Mouse (Mus musculus) heart, embryonic 11.5 days (tissue): ENCODE data around the gene Tmem98. TPM values are rescaled to one million over a fixed set of nuclear protein-coding genes. Genes with fewer than 3 reads are reported as not detected.

Experiments
- ATAC-seq: fragments of 200-750 bp; cut with Nextera tagmentation; replicated peaks from 2 replicates; pipeline ENCODE4 v1.8.0; 2017; ENCODE audit warnings: moderate library complexity; ENCODE audit not compliant: insufficient number of reproducible peaks, low FRiP score, low TSS enrichment
- H3K27ac ChIP-seq: fragments of 300-500 bp; sonication (generic); 2 replicates; pipeline ENCODE4 v1.5.1; 2014; ENCODE audit warnings: mild to moderate bottlenecking, low read depth, low read length
- H3K27me3 ChIP-seq: fragments of 300-500 bp; sonication (generic); 2 replicates; pipeline ENCODE4 v1.6.1; 2014; ENCODE audit warnings: mild to moderate bottlenecking, low read length, mixed read lengths; ENCODE audit not compliant: control insufficient read depth, insufficient read depth
- H3K36me3 ChIP-seq: fragments of 300-500 bp; sonication (generic); 2 replicates; pipeline ENCODE4 v1.6.1; 2014; ENCODE audit warnings: mild to moderate bottlenecking, low read length, moderate library complexity, mixed read lengths; ENCODE audit not compliant: control insufficient read depth, insufficient read depth
- H3K4me1 ChIP-seq: fragments of 300-500 bp; sonication (generic); 2 replicates; pipeline ENCODE4 v1.6.1; 2014; ENCODE audit warnings: low read length; ENCODE audit not compliant: control insufficient read depth, insufficient read depth
- H3K4me2 ChIP-seq: fragments of 300-500 bp; sonication (generic); 2 replicates; pipeline ENCODE4 v1.6.1; 2014; ENCODE audit warnings: mild to moderate bottlenecking, moderate library complexity
- H3K4me3 ChIP-seq: fragments of 300-500 bp; sonication (generic); 2 replicates; pipeline ENCODE4 v1.5.1; 2014; ENCODE audit warnings: low read depth, low read length
- H3K9ac ChIP-seq: fragments of 300-500 bp; sonication (generic); 2 replicates; pipeline ENCODE4 v1.6.1; 2014; ENCODE audit warnings: mild to moderate bottlenecking, low read depth, low read length, moderate library complexity
- H3K9me3 ChIP-seq: fragments of 300-500 bp; sonication (generic); replicated peaks from 2 replicates; pipeline ENCODE4 v1.6.1; 2016; ENCODE audit warnings: low read length; ENCODE audit not compliant: control insufficient read depth
- WGBS: fragments of 180-500 bp; shearing (Covaris S2); extraction: QIAGEN DNeasy Blood & Tissue Kit; methylation state at CpG from one replicate; pipeline ENCODE4 v1.1.7; 2014; ENCODE audit not compliant: insufficient replicate concordance; 5-methylcytosine and 5-hydroxymethylcytosine counted together
- polyA plus RNA-seq: library from polyadenylated mRNA; unstranded; fragments of >200 nt; fragmentation: Nextera tagmentation; extraction: Ambion mirVana; gene quantifications from 2 replicates; pipeline ENCODE4 v1.2.1, GENCODE M21; 2014

The Tmem98 gene
- polyA plus RNA-seq, 1 experiment from 2014 or later, result 116 TPM

DNA sequence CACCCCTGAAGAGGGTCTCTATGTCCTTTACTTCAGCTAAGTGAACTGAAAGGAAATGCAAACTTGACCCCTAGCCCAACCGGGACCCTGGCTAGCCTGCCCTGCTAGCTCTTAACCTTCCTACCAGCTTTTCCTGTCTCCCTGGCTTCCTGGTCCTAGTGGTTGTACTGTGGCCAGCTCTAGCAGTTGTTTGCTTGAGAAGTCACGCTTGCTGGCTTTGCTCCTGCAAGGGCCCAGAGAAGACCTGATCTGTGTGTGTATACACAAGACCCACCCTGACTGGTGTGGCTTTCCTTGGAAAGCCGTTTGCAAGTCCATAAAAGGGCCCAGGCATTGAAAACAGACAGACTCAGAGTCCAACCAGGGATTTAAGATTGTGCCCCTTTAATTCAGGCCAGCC lies 7.3 kb upstream of the Tmem98 start:
- Histone ChIP-seq H3K4me1 (no peaks in the 10 kb centered on the region), H3K4me2 (no peak overlapping the region), H3K4me3 (no peak overlapping the region), H3K9ac (no peak overlapping the region), H3K27me3 (no peaks in the 10 kb centered on the region), H3K36me3 (no peaks in the 10 kb centered on the region), H3K27ac (no peak overlapping the region), H3K9me3 (no peaks in the 10 kb centered on the region)
- ATAC-seq, result no peak
- 44% methylated on average over 3 of the region's 3 CpGs for WGBS

DNA sequence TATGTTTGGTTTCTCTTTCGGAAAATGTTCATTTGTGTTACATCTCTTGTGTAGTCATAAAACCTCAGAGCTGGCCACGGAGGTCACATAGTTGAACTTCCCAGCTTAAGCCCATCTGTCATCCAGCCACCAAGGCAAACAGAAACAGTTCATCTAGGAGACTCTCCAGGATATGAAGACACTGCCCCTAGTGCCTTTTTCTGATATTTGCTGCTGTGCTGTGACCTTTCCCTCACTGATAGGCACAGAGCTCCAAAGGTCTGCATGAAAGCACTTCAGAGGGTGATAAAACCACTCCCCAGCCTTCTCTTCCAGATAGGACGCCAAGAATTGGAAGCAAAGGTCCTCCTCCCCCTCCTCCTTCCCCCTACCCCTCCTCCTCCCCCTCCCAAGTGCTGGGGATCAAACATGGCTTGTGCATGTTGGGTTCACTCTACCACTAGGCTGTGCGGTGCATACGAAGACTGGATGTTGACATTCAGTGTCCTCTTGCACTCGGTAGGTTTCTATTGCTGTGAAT lies 1.4 kb upstream of the Tmem98 start:
- Histone ChIP-seq H3K9me3 (no peaks in the 10 kb centered on the region), H3K27me3 (no peaks in the 10 kb centered on the region), H3K4me1 (peaks cover 10% of the 10 kb centered on the region), H3K36me3 (no peaks in the 10 kb centered on the region), H3K4me2 (no peak overlapping the region), H3K4me3 (no peak overlapping the region), H3K27ac (no peak overlapping the region), H3K9ac (no peak overlapping the region)
- WGBS, result 61% methylated on average over 6 of the region's 6 CpGs
- no peak for ATAC-seq

DNA sequence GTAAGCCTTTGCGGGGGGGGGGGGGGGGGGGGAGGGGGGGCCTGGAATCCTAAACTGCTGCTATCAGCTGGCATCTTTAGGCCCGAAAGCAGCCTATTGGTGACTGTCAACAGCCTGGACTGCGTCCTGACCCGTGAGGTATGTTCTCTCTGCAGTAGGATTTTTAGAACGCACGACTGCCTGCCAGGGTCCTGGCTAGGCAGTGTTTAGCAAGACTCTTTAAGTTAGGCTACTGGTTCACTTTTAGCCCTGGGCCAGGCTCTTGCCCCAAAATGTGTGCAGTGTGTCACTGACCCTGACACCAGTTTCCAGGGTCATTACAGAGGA lies 346 bp upstream of the Tmem98 start:
- ATAC-seq, result no peak; the same call in 1 of the 2 replicates
- WGBS, result 14% methylated on average over 5 of the region's 6 CpGs
- H3K36me3 ChIP-seq, result no peaks in the 10 kb centered on the region
- H3K9ac ChIP-seq, result peak overlapping the region; percentile 71
- peak overlapping the region; percentile 83 for H3K27ac ChIP-seq
- peaks cover 10% of the 10 kb centered on the region for H3K4me1 ChIP-seq
- H3K4me2 ChIP-seq, result peak overlapping the region; percentile 78
- peak overlapping the region; percentile 47 for H3K4me3 ChIP-seq
- no peaks in the 10 kb centered on the region for H3K27me3 ChIP-seq
- H3K9me3 ChIP-seq, result no peaks in the 10 kb centered on the region

DNA sequence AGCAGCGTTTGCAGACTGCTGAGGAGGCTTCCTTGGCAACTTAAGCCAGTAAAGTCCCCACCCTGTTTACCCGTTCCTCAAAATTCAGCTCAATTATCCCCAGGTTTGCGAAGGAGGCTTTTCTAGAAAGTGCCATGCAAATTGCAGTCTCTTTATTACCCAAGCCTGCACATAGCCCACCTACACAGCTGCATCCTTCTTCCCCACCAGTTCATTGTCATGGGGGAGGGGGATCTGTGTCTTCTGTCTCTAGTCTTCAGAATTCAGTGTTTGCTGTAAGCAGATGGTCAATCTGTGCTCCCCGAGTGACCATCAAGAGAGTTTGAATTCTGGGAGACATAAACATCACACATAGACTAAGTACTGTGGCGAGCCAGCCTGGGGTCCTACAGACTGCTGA lies 1.2 kb downstream of the Tmem98 start:
- peak overlapping the region; percentile 71 for H3K9ac ChIP-seq
- H3K27me3 ChIP-seq, result no peaks in the 10 kb centered on the region
- H3K36me3 ChIP-seq, result no peaks in the 10 kb centered on the region
- WGBS, result 32% methylated on average over 5 of the region's 5 CpGs
- peaks cover 10% of the 10 kb centered on the region for H3K4me1 ChIP-seq
- H3K9me3 ChIP-seq, result no peaks in the 10 kb centered on the region
- no peak overlapping the region for H3K27ac ChIP-seq
- peak overlapping the region; percentile 47 for H3K4me3 ChIP-seq
- no peak for ATAC-seq
- peak overlapping the region; percentile 78 for H3K4me2 ChIP-seq

DNA sequence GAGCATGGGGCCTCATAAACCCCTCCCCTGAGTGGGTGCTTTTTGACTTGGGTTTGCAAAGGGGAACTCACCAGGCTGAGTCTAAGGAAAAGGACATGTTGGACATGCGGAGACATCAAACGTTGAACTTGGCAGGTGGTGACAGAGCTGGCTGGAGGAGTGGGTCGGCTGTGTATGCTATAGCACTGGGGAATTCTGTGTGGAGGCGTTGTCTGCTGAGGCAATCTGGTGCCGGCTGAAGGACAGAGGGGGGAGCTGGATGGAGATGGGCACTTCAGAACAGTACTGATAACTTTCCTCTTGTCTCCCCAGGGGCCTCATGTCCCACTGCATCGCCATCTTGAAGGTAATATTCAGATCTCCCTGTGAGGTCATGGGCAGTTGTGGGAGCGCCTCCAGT lies 5.4 kb downstream of the Tmem98 start:
- H3K36me3 ChIP-seq, result no peaks in the 10 kb centered on the region; the same call in 1 of the 2 replicates
- ATAC-seq, result no peak
- WGBS, result 60% methylated on average over 7 of the region's 7 CpGs

DNA sequence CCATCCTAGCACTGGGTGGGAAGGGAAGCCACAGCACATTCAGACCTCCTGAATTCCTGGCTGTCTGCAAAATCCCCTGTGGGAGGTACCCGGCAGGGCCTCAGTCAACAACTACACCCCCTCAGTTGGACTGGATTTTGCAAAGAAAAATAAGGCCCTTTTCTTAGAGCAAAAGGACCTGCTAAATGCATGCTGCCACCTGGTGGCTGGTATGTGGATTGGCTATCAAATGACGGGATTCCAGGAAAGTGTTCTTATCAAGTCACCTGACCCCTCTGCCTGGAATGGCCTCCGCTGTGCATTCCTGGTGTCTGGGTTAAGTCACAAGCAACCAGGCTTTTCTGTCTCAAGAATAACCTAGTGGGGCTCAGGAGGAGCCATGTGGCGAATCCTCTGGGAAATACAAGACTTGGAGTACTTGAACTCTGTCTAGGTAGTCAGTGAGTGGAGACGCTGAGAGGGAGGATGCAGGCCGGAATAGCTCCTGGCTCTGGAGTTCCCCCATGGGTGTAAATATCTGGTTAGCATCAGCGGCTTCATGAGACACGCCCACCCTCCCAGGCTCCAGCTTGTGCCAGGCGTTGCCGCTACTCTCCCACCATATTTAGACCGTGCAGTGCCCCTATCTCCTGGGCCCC lies 8.2 kb downstream of the Tmem98 start:
- H3K4me3 ChIP-seq, result peak overlapping the region; percentile 14; the same call in 1 of the 2 replicates
- peak overlapping the region; percentile 46; the same call in 1 of the 2 replicates for H3K9ac ChIP-seq
- no peaks in the 10 kb centered on the region; the same call in 1 of the 2 replicates for H3K36me3 ChIP-seq
- H3K4me1 ChIP-seq, result peaks cover 17% of the 10 kb centered on the region
- 11% methylated on average over 11 of the region's 11 CpGs for WGBS
- H3K9me3 ChIP-seq, result no peaks in the 10 kb centered on the region
- H3K27ac ChIP-seq, result peak overlapping the region; percentile 91
- H3K4me2 ChIP-seq, result peak overlapping the region; percentile 60
- no peaks in the 10 kb centered on the region for H3K27me3 ChIP-seq
- peak; percentile 58; the same call in 1 of the 2 replicates for ATAC-seq

More for the DNA sequence above, 5.4 kb downstream of the Tmem98 start:
- H3K4me2 ChIP-seq, result no peak overlapping the region
- H3K27ac ChIP-seq, result no peak overlapping the region
- H3K4me1 ChIP-seq, result peaks cover 25% of the 10 kb centered on the region
- no peak overlapping the region for H3K4me3 ChIP-seq
- H3K27me3 ChIP-seq, result no peaks in the 10 kb centered on the region
- no peaks in the 10 kb centered on the region for H3K9me3 ChIP-seq
- no peak overlapping the region for H3K9ac ChIP-seq

DNA sequence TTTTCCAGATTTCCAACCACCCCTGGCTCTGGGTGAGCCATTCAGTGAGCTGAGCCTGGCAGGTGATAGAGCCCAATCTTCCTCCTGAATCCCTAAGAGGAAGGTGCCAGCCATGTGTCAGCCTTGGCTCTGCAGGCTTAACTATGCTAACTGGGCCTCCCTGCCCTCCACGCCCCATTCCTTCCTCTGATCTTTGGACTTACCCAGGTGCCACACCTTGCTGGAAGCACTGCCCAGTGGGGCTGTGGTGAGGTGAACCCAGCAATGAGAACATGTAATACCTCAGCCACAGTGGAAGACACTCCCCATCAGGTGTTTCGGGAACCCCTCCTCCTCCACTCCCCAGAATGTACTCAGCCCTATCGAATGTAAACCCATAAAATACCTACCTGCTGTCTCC lies 10.1 kb downstream of the Tmem98 start:
- ATAC-seq, result no peak
- Histone ChIP-seq H3K4me3 (no peak overlapping the region), H3K4me2 (no peak overlapping the region), H3K4me1 (peaks cover 17% of the 10 kb centered on the region), H3K36me3 (no peaks in the 10 kb centered on the region; the same call in 1 of the 2 replicates), H3K9ac (no peak overlapping the region), H3K9me3 (no peaks in the 10 kb centered on the region), H3K27ac (no peak overlapping the region), H3K27me3 (no peaks in the 10 kb centered on the region)
- 83% methylated on average over 3 of the region's 3 CpGs for WGBS

DNA sequence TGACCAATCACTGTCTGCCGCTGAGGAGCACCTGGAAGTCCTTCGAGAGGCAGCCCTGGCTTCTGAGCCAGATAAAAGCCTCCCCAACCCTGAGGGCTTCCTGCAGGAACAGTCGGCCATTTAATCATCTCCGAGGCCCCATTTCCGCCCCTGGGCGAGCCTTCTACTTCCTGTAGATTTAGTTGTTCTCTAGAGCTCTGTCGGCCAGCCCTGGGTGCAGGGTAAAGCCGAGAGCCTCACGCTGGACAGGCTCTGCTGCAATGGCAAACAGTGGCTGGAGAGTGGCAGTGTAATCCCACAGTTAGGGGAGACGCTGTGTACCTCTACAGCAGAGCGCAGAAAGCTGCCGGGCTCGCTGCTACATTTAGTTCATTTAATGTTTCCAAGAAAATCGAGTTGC lies 11.3 kb downstream of the Tmem98 start:
- no peaks in the 10 kb centered on the region; the same call in 1 of the 2 replicates for H3K36me3 ChIP-seq
- H3K9ac ChIP-seq, result no peak overlapping the region
- H3K4me1 ChIP-seq, result peaks cover 17% of the 10 kb centered on the region
- H3K4me3 ChIP-seq, result no peak overlapping the region
- H3K27me3 ChIP-seq, result no peaks in the 10 kb centered on the region
- WGBS, result 48% methylated on average over 14 of the region's 14 CpGs
- H3K27ac ChIP-seq, result peak overlapping the region; percentile 6
- peak overlapping the region; percentile 43 for H3K4me2 ChIP-seq
- H3K9me3 ChIP-seq, result no peaks in the 10 kb centered on the region
- ATAC-seq, result 0 out of 2 replicates have a peak, but pooled peaks have one; percentile 44

DNA sequence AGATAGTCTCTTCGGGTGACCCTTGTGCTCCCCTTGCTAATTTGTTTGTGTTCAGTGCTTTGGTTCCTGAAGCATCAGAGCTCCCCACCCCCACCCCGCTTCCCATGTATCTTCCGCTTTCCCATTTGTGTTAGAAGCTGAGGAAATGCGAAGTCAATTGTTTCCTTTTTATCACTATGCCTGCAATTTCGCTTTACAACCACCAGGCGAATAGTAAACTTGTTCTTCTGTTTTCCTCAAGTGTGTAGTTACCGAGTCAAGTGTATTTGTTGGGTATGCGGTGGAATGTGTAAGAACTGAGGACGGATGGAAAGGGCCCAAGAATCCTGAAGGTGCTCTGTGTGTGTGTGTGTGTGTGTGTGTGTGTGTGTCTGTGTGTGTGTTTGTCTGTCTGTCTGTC lies 11.8 kb downstream of the Tmem98 start:
- H3K9ac ChIP-seq, result no peak overlapping the region
- H3K4me2 ChIP-seq, result peak overlapping the region; percentile 43; the same call in 1 of the 2 replicates
- peak overlapping the region; percentile 6; the same call in 1 of the 2 replicates for H3K27ac ChIP-seq
- ATAC-seq, result no peak
- WGBS, result 71% methylated on average over 9 of the region's 9 CpGs
- no peaks in the 10 kb centered on the region; the same call in 1 of the 2 replicates for H3K36me3 ChIP-seq
- peaks cover 17% of the 10 kb centered on the region for H3K4me1 ChIP-seq
- no peaks in the 10 kb centered on the region for H3K9me3 ChIP-seq
- no peaks in the 10 kb centered on the region for H3K27me3 ChIP-seq
- H3K4me3 ChIP-seq, result no peak overlapping the region
